Mouse (Mus musculus) forebrain, embryonic 10.5 days (tissue): ENCODE measurements at regions not wholly inside any gene's neighbourhood (a gene's known extent, or its start where the extent isn't known, plus 50 kb on each side); places are given as distances from the start of the nearest gene placed in this dataset.

Experiments used
- DNase-seq: peaks from one replicate; pipeline ENCODE4 v3.0.0-alpha.2; 2017; ENCODE audit warnings: low spot score; ENCODE audit errors: extremely low spot score
- H3K27ac ChIP-seq: fragments of 300-500 bp; sonication (generic); 2 replicates; pipeline ENCODE4 v1.5.1; 2016; ENCODE audit warnings: mild to moderate bottlenecking
- H3K27me3 ChIP-seq: fragments of 300-500 bp; sonication (generic); 2 replicates; pipeline ENCODE4 v1.6.1; 2016; ENCODE audit warnings: mild to moderate bottlenecking; ENCODE audit not compliant: poor library complexity, severe bottlenecking
- H3K36me3 ChIP-seq: fragments of 300-500 bp; sonication (generic); replicated peaks from 2 replicates; pipeline ENCODE4 v1.6.1; 2016; ENCODE audit warnings: mild to moderate bottlenecking, moderate library complexity
- H3K4me1 ChIP-seq: fragments of 300-500 bp; sonication (generic); 2 replicates; pipeline ENCODE4 v1.6.1; 2016
- H3K4me3 ChIP-seq: fragments of 300-500 bp; sonication (generic); 2 replicates; pipeline ENCODE4 v1.5.1; 2016; ENCODE audit warnings: mild to moderate bottlenecking, moderate library complexity
- H3K9me3 ChIP-seq: fragments of 300-500 bp; sonication (generic); 2 replicates; pipeline ENCODE4 v1.6.1; 2016; ENCODE audit warnings: mild to moderate bottlenecking, moderate library complexity
- WGBS: fragments of 180-500 bp; shearing (Covaris S2); methylation state at CpG from one replicate; pipeline ENCODE4 v1.1.7; 2016; 5-methylcytosine and 5-hydroxymethylcytosine counted together

GRCm38 (mm10) chr7:113156366-113156765, 50.9 kb upstream of the Arntl start:
- H3K27ac ChIP-seq, result peak overlapping the region; percentile 16; the same call in 1 of the 2 replicates
- no peaks in the 10 kb centered on the region for H3K27me3 ChIP-seq
- H3K9me3 ChIP-seq, result no peaks in the 10 kb centered on the region
- H3K4me3 ChIP-seq, result no peak overlapping the region
- peaks cover 34% of the 10 kb centered on the region for H3K4me1 ChIP-seq
- no peak for DNase-seq
- WGBS, result 71% methylated on average over 5 of the region's 5 CpGs
- H3K36me3 ChIP-seq, result no peaks in the 10 kb centered on the region

- no peak for DNase-seq
- H3K4me3 ChIP-seq, result no peak overlapping the region
- no peaks in the 10 kb centered on the region for H3K36me3 ChIP-seq
- 81% methylated on average over 12 of the region's 12 CpGs for WGBS
- H3K4me1 ChIP-seq, result peaks cover 31% of the 10 kb centered on the region
- no peaks in the 10 kb centered on the region for H3K9me3 ChIP-seq
- no peaks in the 10 kb centered on the region for H3K27me3 ChIP-seq
- H3K27ac ChIP-seq, result no peak overlapping the region
These were observed 50.2 kb upstream of the Arntl start for GRCm38 (mm10) chr7:113156861-113157747.
